Mouse (Mus musculus): ENCODE results near the gene Kif22. TPM values are rescaled to one million over a fixed set of nuclear protein-coding genes. Genes with fewer than 3 reads are reported as not detected.

The Kif22 gene
- polyA plus RNA-seq, 1 experiment = 75.4 TPM

- no peak overlapping the region for H3ac ChIP-seq (ENCODE audit: control insufficient read depth, insufficient read length, low read depth)
- TF ChIP-seq FOSL1 (IDR thresholded peaks at IDR 0.05; ENCODE audit: insufficient read depth, low read length, poor library complexity, severe bottlenecking) (no peak), MYOG (IDR thresholded peaks at IDR 0.05; ENCODE audit: control insufficient read depth, extremely low read depth, insufficient read length) (no peak), CTCF (IDR thresholded peaks at IDR 0.05; ENCODE audit: control insufficient read depth, insufficient read depth, insufficient read length) (no peak), MYOD1 (IDR thresholded peaks at IDR 0.05; ENCODE audit: control insufficient read depth, insufficient read length, low read depth) (no peak), USF1 (IDR thresholded peaks at IDR 0.05; ENCODE audit: low read depth) (no peak), CEBPB (IDR thresholded peaks at IDR 0.05; ENCODE audit: low read depth) (no peak), MAX (IDR thresholded peaks at IDR 0.05) (no peak)
These were observed 23.3 kb upstream of the Kif22 start for GRCm38 (mm10) chr7:127065538-127065937.

GRCm38 (mm10) chr7:127055026-127055585 is 12.8 kb upstream of the Kif22 start:
- Histone ChIP-seq H3K79me2 (ENCODE audit: control insufficient read depth, insufficient read depth) (no peaks in the 10 kb centered on the region), H3K79me3 (ENCODE audit: low read depth) (no peaks in the 10 kb centered on the region), H3ac (ENCODE audit: control insufficient read depth, insufficient read length, low read depth) (no peak overlapping the region), H3K27me3 (ENCODE audit: control insufficient read depth, insufficient read depth, insufficient read length) (peaks cover 49% of the 10 kb centered on the region), H3K4me3 (ENCODE audit: insufficient read depth, poor library complexity, severe bottlenecking) (no peak overlapping the region), H3K36me3 (ENCODE audit: control insufficient read depth, insufficient read depth) (no peaks in the 10 kb centered on the region)
- TF ChIP-seq FOSL1 (IDR thresholded peaks at IDR 0.05; ENCODE audit: insufficient read depth, low read length, poor library complexity, severe bottlenecking) (no peak), MAX (IDR thresholded peaks at IDR 0.05) (no peak)

More at GRCm38 (mm10) chr7:127065538-127065937, 23.3 kb upstream of the Kif22 start:
- no peaks in the 10 kb centered on the region for H3K36me3 ChIP-seq (ENCODE audit: control insufficient read depth, insufficient read depth)
- no peaks in the 10 kb centered on the region for H3K79me2 ChIP-seq (ENCODE audit: control insufficient read depth, insufficient read depth)
- H3K4me3 ChIP-seq (ENCODE audit: insufficient read depth, poor library complexity, severe bottlenecking) = no peak overlapping the region
- no peaks in the 10 kb centered on the region for H3K79me3 ChIP-seq (ENCODE audit: low read depth)
- H3K27me3 ChIP-seq (ENCODE audit: control insufficient read depth, insufficient read depth, insufficient read length) = no peaks in the 10 kb centered on the region

- Histone ChIP-seq H3K4me3 (ENCODE audit: insufficient read depth, poor library complexity, severe bottlenecking) (no peak overlapping the region), H3K27me3 (ENCODE audit: control insufficient read depth, insufficient read depth, insufficient read length) (no peaks in the 10 kb centered on the region), H3K79me3 (ENCODE audit: low read depth) (peaks cover 2% of the 10 kb centered on the region), H3K79me2 (ENCODE audit: control insufficient read depth, insufficient read depth) (peaks cover 8% of the 10 kb centered on the region), H3K36me3 (ENCODE audit: control insufficient read depth, insufficient read depth) (peaks cover 81% of the 10 kb centered on the region), H3ac (ENCODE audit: control insufficient read depth, insufficient read length, low read depth) (no peak overlapping the region)
- TF ChIP-seq CTCF (IDR thresholded peaks at IDR 0.05; ENCODE audit: control insufficient read depth, insufficient read depth, insufficient read length) = no peak
- no peak for TF ChIP-seq USF1 (IDR thresholded peaks at IDR 0.05; ENCODE audit: low read depth)
- no peak for TF ChIP-seq MYOD1 (IDR thresholded peaks at IDR 0.05; ENCODE audit: control insufficient read depth, insufficient read length, low read depth)
- TF ChIP-seq CEBPB (IDR thresholded peaks at IDR 0.05; ENCODE audit: low read depth) = no peak
- TF ChIP-seq MAX (IDR thresholded peaks at IDR 0.05) = no peak
- TF ChIP-seq MYOG (IDR thresholded peaks at IDR 0.05; ENCODE audit: control insufficient read depth, extremely low read depth, insufficient read length) = no peak
- TF ChIP-seq FOSL1 (IDR thresholded peaks at IDR 0.05; ENCODE audit: insufficient read depth, low read length, poor library complexity, severe bottlenecking) = no peak
These were observed 11.0 kb downstream of the Kif22 start for GRCm38 (mm10) chr7:127031244-127031643.

GRCm38 (mm10) chr7:127030172-127030571 is 12.1 kb downstream of the Kif22 start:
- no peaks in the 10 kb centered on the region for H3K27me3 ChIP-seq (ENCODE audit: control insufficient read depth, insufficient read depth, insufficient read length)
- no peak overlapping the region for H3K4me3 ChIP-seq (ENCODE audit: insufficient read depth, poor library complexity, severe bottlenecking)
- no peak for TF ChIP-seq FOSL1 (IDR thresholded peaks at IDR 0.05; ENCODE audit: insufficient read depth, low read length, poor library complexity, severe bottlenecking)
- no peak for TF ChIP-seq MYOD1 (IDR thresholded peaks at IDR 0.05; ENCODE audit: control insufficient read depth, insufficient read length, low read depth)
- no peak for TF ChIP-seq MAX (IDR thresholded peaks at IDR 0.05)
- TF ChIP-seq CTCF (IDR thresholded peaks at IDR 0.05; ENCODE audit: control insufficient read depth, insufficient read depth, insufficient read length) = no peak
- no peak for TF ChIP-seq CEBPB (IDR thresholded peaks at IDR 0.05; ENCODE audit: low read depth)
- no peak for TF ChIP-seq MYOG (IDR thresholded peaks at IDR 0.05; ENCODE audit: control insufficient read depth, extremely low read depth, insufficient read length)
- TF ChIP-seq USF1 (IDR thresholded peaks at IDR 0.05; ENCODE audit: low read depth) = no peak

GRCm38 (mm10) chr7:127027885-127028284 is 14.4 kb downstream of the Kif22 start:
- Histone ChIP-seq H3ac (ENCODE audit: control insufficient read depth, insufficient read length, low read depth) (peak overlapping the region; percentile 57), H3K4me3 (ENCODE audit: insufficient read depth, poor library complexity, severe bottlenecking) (peak overlapping the region; percentile 28), H3K36me3 (ENCODE audit: control insufficient read depth, insufficient read depth) (peaks cover 67% of the 10 kb centered on the region), H3K27me3 (ENCODE audit: control insufficient read depth, insufficient read depth, insufficient read length) (no peaks in the 10 kb centered on the region), H3K79me3 (ENCODE audit: low read depth) (peaks cover 20% of the 10 kb centered on the region), H3K79me2 (ENCODE audit: control insufficient read depth, insufficient read depth) (peaks cover 30% of the 10 kb centered on the region)
- TF ChIP-seq USF1 (IDR thresholded peaks at IDR 0.05; ENCODE audit: low read depth) = no peak

More at GRCm38 (mm10) chr7:127030172-127030571, 12.1 kb downstream of the Kif22 start:
- peaks cover 71% of the 10 kb centered on the region for H3K36me3 ChIP-seq (ENCODE audit: control insufficient read depth, insufficient read depth)
- no peak overlapping the region for H3ac ChIP-seq (ENCODE audit: control insufficient read depth, insufficient read length, low read depth)
- H3K79me2 ChIP-seq (ENCODE audit: control insufficient read depth, insufficient read depth) = peaks cover 7% of the 10 kb centered on the region
- no peaks in the 10 kb centered on the region for H3K79me3 ChIP-seq (ENCODE audit: low read depth)

GRCm38 (mm10) chr7:127026984-127027726 is 15.1 kb downstream of the Kif22 start, which contains the start of gene Maz:
Maz (minus strand) TSS chr7:127027037.
- TF ChIP-seq MYOG (IDR thresholded peaks at IDR 0.05; ENCODE audit: control insufficient read depth, extremely low read depth, insufficient read length) (no peak), MYOD1 (IDR thresholded peaks at IDR 0.05; ENCODE audit: control insufficient read depth, insufficient read length, low read depth) (no peak), USF1 (IDR thresholded peaks at IDR 0.05; ENCODE audit: low read depth) (no peak), CTCF (IDR thresholded peaks at IDR 0.05; ENCODE audit: control insufficient read depth, insufficient read depth, insufficient read length) (no peak), CEBPB (IDR thresholded peaks at IDR 0.05; ENCODE audit: low read depth) (no peak)
- Histone ChIP-seq H3K36me3 (ENCODE audit: control insufficient read depth, insufficient read depth) (peaks cover 67% of the 10 kb centered on the region), H3K27me3 (ENCODE audit: control insufficient read depth, insufficient read depth, insufficient read length) (no peaks in the 10 kb centered on the region), H3K4me3 (ENCODE audit: insufficient read depth, poor library complexity, severe bottlenecking) (peak within 1 kb of the TSS; percentile 61), H3K79me3 (ENCODE audit: low read depth) (peaks cover 20% of the 10 kb centered on the region), H3K79me2 (ENCODE audit: control insufficient read depth, insufficient read depth) (peaks cover 33% of the 10 kb centered on the region), H3ac (ENCODE audit: control insufficient read depth, insufficient read length, low read depth) (peak within 1 kb of the TSS; percentile 94)
